Mouse (Mus musculus) heart, postnatal 36 days (tissue): ENCODE results near the gene Mllt3. TPM values are rescaled to one million over a fixed set of nuclear protein-coding genes. Genes with fewer than 3 reads are reported as not detected.

Experiments
- DNase-seq, 2 experiments: peaks; one replicate each; pipeline ENCODE4 v3.0.0; 2021 to 2022
- intact Hi-C: fragments of 180-260 bp; cut with DNase I; formaldehyde crosslinking; loops from one replicate; pipeline ENCODE4 v1.15.1; 2025
- total RNA-seq, 2 experiments: library from RNA; stranded (reverse); gene quantifications; 2 replicates each; pipeline ENCODE4 v1.2.3; 2021

Gene Mllt3
- total RNA-seq, 2 experiments from 2014 or later = 10.5 to 14.9 TPM

GRCm38 (mm10) chr4:87836257-87836656 lies 196.9 kb downstream of the Mllt3 start:
- intact Hi-C loops = no loop called here

GRCm38 (mm10) chr4:87835191-87835590 lies 198.0 kb downstream of the Mllt3 start:
- no peak for DNase-seq
- intact Hi-C loops = no loop called here

More at GRCm38 (mm10) chr4:87836257-87836656, 196.9 kb downstream of the Mllt3 start:
- DNase-seq = no peak

DNA sequence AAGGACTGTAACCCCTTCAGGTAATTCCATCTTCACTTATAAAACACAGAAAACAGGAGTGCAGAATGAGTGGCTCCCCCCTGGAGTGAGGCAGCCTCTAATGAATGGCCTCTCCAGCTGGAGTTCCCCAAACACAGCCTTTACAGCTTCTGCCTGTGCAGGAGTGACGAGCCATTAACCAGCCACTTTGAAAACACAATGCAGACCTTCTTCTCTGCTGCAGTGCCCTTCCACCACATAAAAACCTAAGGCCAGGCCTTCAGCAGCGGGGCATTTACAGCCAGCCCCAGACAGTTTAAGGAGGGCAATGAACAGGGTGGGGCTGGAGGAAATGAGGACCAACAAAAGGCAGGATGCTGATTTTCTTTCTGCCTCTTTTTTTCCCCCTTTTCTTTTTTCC lies 198.9 kb downstream of the Mllt3 start:
- DNase-seq = no peak
- intact Hi-C loops = no loop called here

- no peak for DNase-seq
- intact Hi-C loops = no loop called here
Measured at GRCm38 (mm10) chr4:87830794-87831306, 202.3 kb downstream of the Mllt3 start.

GRCm38 (mm10) chr4:87829426-87830063 lies 203.6 kb downstream of the Mllt3 start:
- DNase-seq = no peak
- intact Hi-C loops = no loop called here

- DNase-seq = no peak
- intact Hi-C loops = no loop called here
Measured at GRCm38 (mm10) chr4:87826336-87826735, 206.8 kb downstream of the Mllt3 start.

DNA sequence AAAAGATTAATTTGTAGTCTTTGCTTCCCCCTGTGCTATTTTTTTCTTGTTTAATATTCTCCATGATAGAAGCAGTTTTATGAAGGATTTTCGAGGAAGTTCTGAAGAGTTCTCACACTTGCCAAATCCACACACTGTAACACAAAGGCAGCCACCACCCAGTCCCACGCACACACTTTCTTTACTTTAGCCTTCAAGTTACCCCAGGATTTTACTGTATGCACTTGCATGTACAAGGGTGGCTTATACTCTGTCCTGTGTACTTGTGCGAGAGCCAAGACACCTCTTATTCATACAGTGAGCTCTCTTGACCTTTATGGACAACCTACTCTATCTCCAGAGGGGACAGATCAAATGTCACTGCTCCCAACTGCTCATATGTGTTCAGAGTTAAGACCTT lies 209.5 kb downstream of the Mllt3 start:
- intact Hi-C loops = no loop called here
- DNase-seq = no peak

- DNase-seq = no peak
- intact Hi-C loops = no loop called here
Measured at GRCm38 (mm10) chr4:87823191-87823590, 210.0 kb downstream of the Mllt3 start.

- DNase-seq = no peak
- intact Hi-C loops = no loop called here
Measured at GRCm38 (mm10) chr4:87820911-87821310, 212.3 kb downstream of the Mllt3 start.

DNA sequence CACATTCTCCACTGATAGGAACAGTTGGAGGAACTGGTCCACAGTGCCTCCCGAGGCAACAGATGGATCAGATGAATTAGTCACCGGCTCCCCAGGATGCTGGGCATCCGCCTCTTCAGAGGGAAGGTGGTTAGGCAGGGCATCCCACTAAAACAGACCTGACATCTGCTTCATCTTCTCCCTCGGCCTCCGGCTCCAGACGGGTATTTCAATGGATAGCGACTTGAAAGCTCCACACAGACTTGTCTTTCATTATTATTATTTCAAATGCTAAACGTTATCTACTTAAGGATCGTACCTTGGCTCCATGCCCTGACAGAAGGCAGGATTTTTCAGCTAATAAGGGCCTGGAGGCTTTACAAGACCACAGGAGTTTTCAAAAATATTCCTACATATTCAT lies 214.0 kb downstream of the Mllt3 start:
- intact Hi-C loops = no loop called here
- DNase-seq = no peak

- DNase-seq = no peak
- intact Hi-C loops = no loop called here
Measured at GRCm38 (mm10) chr4:87818276-87818675, 214.9 kb downstream of the Mllt3 start.

DNA sequence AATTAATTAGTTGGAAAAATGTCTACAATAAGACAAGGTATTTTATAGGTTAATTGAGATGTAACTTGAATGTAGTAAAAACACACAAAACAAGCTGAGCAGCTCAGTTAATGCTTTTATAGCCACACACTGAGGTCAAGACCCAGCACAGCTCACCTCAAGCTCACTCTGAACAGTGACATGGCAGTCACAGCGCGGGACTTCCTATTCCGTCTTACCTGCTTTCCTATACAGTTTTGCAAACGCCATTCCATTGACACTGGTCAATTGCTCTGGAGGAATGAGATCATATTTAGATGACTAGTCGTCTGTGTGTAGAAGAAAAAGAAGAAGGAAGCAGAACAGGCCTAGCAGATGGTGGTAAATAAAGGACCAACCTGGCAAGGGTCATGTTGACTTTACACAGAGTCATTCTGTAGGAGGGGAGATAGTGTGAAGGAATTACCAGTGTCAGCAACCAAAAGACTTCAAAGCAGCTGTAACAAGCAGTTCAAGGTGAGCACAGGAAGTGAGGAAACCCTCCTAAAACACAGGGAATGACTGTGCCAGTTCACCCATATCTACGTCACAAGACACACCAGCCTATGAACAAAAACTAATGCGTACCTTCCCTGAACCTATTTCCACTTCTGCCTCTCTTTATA lies 217.6 kb downstream of the Mllt3 start:
- no peak for DNase-seq
- intact Hi-C loops = no loop called here

GRCm38 (mm10) chr4:87811899-87812298 lies 221.3 kb downstream of the Mllt3 start:
- no peak for DNase-seq
- intact Hi-C loops = no loop called here

GRCm38 (mm10) chr4:87806196-87806987 lies 226.8 kb downstream of the Mllt3 start:
- intact Hi-C loops = no loop called here
- DNase-seq = no peak

DNA sequence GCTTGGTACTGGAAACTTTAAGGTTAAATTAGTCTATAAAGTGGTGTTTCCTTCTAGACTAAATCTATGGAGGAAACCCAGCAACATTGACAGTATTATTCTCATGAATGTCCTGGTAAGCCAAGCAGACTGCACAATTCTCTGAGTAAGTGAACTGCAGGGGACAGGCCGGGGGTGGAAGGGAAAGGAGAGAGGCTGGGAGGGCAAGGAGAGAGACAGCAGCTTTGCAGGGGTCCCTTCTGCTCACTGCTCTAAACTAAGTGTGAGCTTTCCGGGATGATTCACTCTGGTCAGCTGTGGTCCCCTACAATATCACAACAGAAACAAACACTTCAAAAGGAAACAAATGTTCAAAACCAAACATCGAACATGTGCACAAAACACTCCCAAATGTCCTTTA lies 228.6 kb downstream of the Mllt3 start:
- intact Hi-C loops = no loop called here
- no peak for DNase-seq

DNA sequence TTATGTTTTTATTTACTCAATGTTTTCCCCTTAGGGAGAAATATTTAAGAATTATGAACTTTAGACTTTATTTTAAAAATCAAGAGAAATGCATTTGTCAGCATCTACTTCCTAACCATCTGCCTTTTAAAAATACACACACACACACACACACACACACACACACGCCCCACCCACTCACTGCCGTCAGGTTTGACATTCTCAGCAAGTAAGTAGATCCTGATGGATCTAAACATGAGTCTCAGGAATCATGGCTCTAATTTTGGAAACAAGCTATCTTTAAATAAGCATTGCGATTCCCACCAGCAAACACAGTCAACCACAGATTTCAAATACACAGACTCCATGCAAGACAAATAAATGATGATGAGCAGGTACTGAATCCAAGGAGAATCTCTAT lies 229.9 kb downstream of the Mllt3 start:
- intact Hi-C loops = no loop called here
- DNase-seq = no peak

GRCm38 (mm10) chr4:87802140-87802539 lies 231.0 kb downstream of the Mllt3 start:
- no peak for DNase-seq
- intact Hi-C loops = no loop called here

DNA sequence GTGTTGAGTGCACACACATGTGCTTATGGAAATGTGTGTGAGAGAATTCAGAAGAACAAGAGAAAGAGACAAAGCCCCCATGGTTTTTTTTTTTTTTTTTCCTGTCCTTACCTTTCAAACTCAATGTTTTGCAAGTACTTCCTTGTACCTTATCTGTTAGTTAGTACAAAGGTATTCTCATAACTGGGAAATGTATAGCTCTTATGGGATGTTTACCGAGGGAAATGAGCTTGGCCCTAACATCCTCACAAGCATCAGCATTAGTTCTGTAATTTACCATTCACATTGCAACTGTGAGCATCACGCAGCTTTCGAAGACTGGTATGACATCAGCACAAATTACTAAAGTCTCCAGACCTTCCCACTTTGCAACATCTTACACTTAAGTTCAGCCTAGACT lies 231.8 kb downstream of the Mllt3 start:
- DNase-seq = no peak
- intact Hi-C loops = no loop called here

DNA sequence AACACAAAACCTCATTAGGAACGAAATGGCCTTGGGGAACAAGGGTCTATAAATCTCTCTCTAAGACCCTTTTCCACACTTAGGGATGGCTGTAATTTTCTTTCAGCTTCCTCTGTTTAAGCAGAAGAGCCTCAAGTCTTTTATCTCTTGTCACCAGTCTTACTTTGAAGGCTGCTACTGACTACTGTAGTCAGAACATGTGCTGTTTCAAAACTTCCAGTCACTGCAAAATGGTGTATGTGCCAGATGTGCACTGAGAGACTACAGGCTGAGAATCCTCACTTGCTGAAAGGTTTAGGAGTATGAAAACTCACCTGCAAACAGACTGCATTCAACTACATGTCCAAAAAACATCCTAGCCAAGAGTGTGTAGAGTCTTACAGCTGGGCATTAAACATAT lies 232.9 kb downstream of the Mllt3 start:
- DNase-seq = no peak
- intact Hi-C loops = no loop called here

GRCm38 (mm10) chr4:87799418-87799817 lies 233.7 kb downstream of the Mllt3 start:
- intact Hi-C loops = no loop called here

DNA sequence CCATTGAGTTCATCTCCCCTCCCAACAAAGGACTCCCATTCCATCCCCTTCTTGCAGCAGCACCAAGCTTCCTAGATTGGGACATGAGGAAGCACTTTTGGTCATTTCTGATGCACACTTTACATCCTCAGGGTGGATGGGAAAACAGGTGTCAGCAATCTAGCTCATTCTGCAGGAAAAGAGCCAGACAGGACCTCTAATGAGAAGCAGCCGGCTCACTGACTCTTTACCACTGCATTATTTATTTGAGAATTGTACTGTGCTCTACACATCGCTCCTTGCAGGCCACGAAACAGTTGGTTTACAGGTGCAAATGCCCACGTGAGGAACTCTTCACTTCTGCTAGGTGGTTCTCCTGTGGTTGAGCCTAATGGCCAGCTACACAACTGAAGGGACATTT lies 237.9 kb downstream of the Mllt3 start:
- no peak for DNase-seq
- intact Hi-C loops = no loop called here

More at GRCm38 (mm10) chr4:87799418-87799817, 233.7 kb downstream of the Mllt3 start:
- no peak for DNase-seq

- intact Hi-C loops = no loop called here
- no peak for DNase-seq
Measured at GRCm38 (mm10) chr4:87794216-87794615, 238.9 kb downstream of the Mllt3 start.
